Mouse (Mus musculus): ENCODE data around the gene Utp3. TPM values are rescaled to one million over a fixed set of nuclear protein-coding genes. Genes with fewer than 3 reads are reported as not detected.
"Not testable (repeated sequence)": the region's sequence is repeated elsewhere in the genome, so short reads cannot be mapped to it uniquely, and the experiment has no call there.

Gene Utp3
- polyA plus RNA-seq, 1 experiment, result 108 TPM

- Histone ChIP-seq H3K9me3 (replicated peaks; ENCODE audit: control insufficient read depth, insufficient read depth, low read length, poor library complexity, severe bottlenecking) (no peaks in the 10 kb centered on the region), H3K4me1 (ENCODE audit: control insufficient read depth, insufficient read depth, low read length) (no peaks in the 10 kb centered on the region), H3K36me3 (ENCODE audit: control insufficient read depth, insufficient read depth, low read length, poor library complexity, severe bottlenecking) (no peaks in the 10 kb centered on the region), H3K9ac (ENCODE audit: low read depth, poor library complexity, severe bottlenecking) (no peak overlapping the region), H3K4me3 (ENCODE audit: low read depth, low read length) (no peak overlapping the region), H3K27ac (ENCODE audit: insufficient read depth, low read length) (no peak overlapping the region), H3K27me3 (ENCODE audit: control insufficient read depth, insufficient read depth, low read length, poor library complexity, severe bottlenecking) (no peaks in the 10 kb centered on the region)
- TF ChIP-seq CTCF (IDR thresholded peaks at IDR 0.05; ENCODE audit: low read depth, low read length) (no peak), EP300 (IDR thresholded peaks at IDR 0.05; ENCODE audit: insufficient read depth, low read depth, low read length) (no peak), POLR2A (IDR thresholded peaks at IDR 0.05; ENCODE audit: insufficient read depth, low read length) (no peak)
Observed at GRCm38 (mm10) chr5:88534697-88535096, 19.6 kb upstream of the Utp3 start.

GRCm38 (mm10) chr5:88540845-88541244 is 13.4 kb upstream of the Utp3 start:
- no peaks in the 10 kb centered on the region for H3K4me1 ChIP-seq (ENCODE audit: control insufficient read depth, insufficient read depth, low read length)
- no peak overlapping the region for H3K9ac ChIP-seq (ENCODE audit: low read depth, poor library complexity, severe bottlenecking)
- H3K27ac ChIP-seq (ENCODE audit: insufficient read depth, low read length), result no peak overlapping the region
- H3K36me3 ChIP-seq (ENCODE audit: control insufficient read depth, insufficient read depth, low read length, poor library complexity, severe bottlenecking), result no peaks in the 10 kb centered on the region
- H3K27me3 ChIP-seq (ENCODE audit: control insufficient read depth, insufficient read depth, low read length, poor library complexity, severe bottlenecking), result no peaks in the 10 kb centered on the region
- TF ChIP-seq EP300 (IDR thresholded peaks at IDR 0.05; ENCODE audit: insufficient read depth, low read depth, low read length), result no peak
- TF ChIP-seq POLR2A (IDR thresholded peaks at IDR 0.05; ENCODE audit: insufficient read depth, low read length), result no peak
- TF ChIP-seq CTCF (IDR thresholded peaks at IDR 0.05; ENCODE audit: low read depth, low read length), result no peak
- H3K9me3 ChIP-seq (replicated peaks; ENCODE audit: control insufficient read depth, insufficient read depth, low read length, poor library complexity, severe bottlenecking), result no peaks in the 10 kb centered on the region
- no peak overlapping the region for H3K4me3 ChIP-seq (ENCODE audit: low read depth, low read length)

- no peaks in the 10 kb centered on the region for H3K9me3 ChIP-seq (replicated peaks; ENCODE audit: control insufficient read depth, insufficient read depth, low read length, poor library complexity, severe bottlenecking)
- H3K36me3 ChIP-seq (ENCODE audit: control insufficient read depth, insufficient read depth, low read length, poor library complexity, severe bottlenecking), result no peaks in the 10 kb centered on the region
- H3K4me1 ChIP-seq (ENCODE audit: control insufficient read depth, insufficient read depth, low read length), result no peaks in the 10 kb centered on the region
- H3K27me3 ChIP-seq (ENCODE audit: control insufficient read depth, insufficient read depth, low read length, poor library complexity, severe bottlenecking), result no peaks in the 10 kb centered on the region
- H3K4me3 ChIP-seq (ENCODE audit: low read depth, low read length), result no peak overlapping the region
- no peak overlapping the region for H3K27ac ChIP-seq (ENCODE audit: insufficient read depth, low read length)
- H3K9ac ChIP-seq (ENCODE audit: low read depth, poor library complexity, severe bottlenecking), result no peak overlapping the region
- TF ChIP-seq CTCF (IDR thresholded peaks at IDR 0.05; ENCODE audit: low read depth, low read length), result no peak
- TF ChIP-seq POLR2A (IDR thresholded peaks at IDR 0.05; ENCODE audit: insufficient read depth, low read length), result no peak
- no peak for TF ChIP-seq EP300 (IDR thresholded peaks at IDR 0.05; ENCODE audit: insufficient read depth, low read depth, low read length)
Observed at GRCm38 (mm10) chr5:88542651-88543282, 11.5 kb upstream of the Utp3 start.

GRCm38 (mm10) chr5:88544411-88544810 is 9.9 kb upstream of the Utp3 start:
- H3K4me1 ChIP-seq (ENCODE audit: control insufficient read depth, insufficient read depth, low read length); H3K9me3 ChIP-seq (replicated peaks; ENCODE audit: control insufficient read depth, insufficient read depth, low read length, poor library complexity, severe bottlenecking); H3K27ac ChIP-seq (ENCODE audit: insufficient read depth, low read length); H3K9ac ChIP-seq (ENCODE audit: low read depth, poor library complexity, severe bottlenecking); H3K4me3 ChIP-seq (ENCODE audit: low read depth, low read length); H3K36me3 ChIP-seq (ENCODE audit: control insufficient read depth, insufficient read depth, low read length, poor library complexity, severe bottlenecking); H3K27me3 ChIP-seq (ENCODE audit: control insufficient read depth, insufficient read depth, low read length, poor library complexity, severe bottlenecking): not testable (repeated sequence)

- H3K27me3 ChIP-seq (ENCODE audit: control insufficient read depth, insufficient read depth, low read length, poor library complexity, severe bottlenecking), result no peaks in the 10 kb centered on the region
- H3K9ac ChIP-seq (ENCODE audit: low read depth, poor library complexity, severe bottlenecking), result peak overlapping the region; percentile 72
- no peaks in the 10 kb centered on the region for H3K9me3 ChIP-seq (replicated peaks; ENCODE audit: control insufficient read depth, insufficient read depth, low read length, poor library complexity, severe bottlenecking)
- peak overlapping the region; percentile 63; the same call in 1 of the 2 replicates for H3K27ac ChIP-seq (ENCODE audit: insufficient read depth, low read length)
- TF ChIP-seq POLR2A (IDR thresholded peaks at IDR 0.05; ENCODE audit: insufficient read depth, low read length) (no peak), CTCF (IDR thresholded peaks at IDR 0.05; ENCODE audit: low read depth, low read length) (no peak), EP300 (IDR thresholded peaks at IDR 0.05; ENCODE audit: insufficient read depth, low read depth, low read length) (no peak)
- peak overlapping the region; percentile 61 for H3K4me3 ChIP-seq (ENCODE audit: low read depth, low read length)
- no peaks in the 10 kb centered on the region for H3K4me1 ChIP-seq (ENCODE audit: control insufficient read depth, insufficient read depth, low read length)
- H3K36me3 ChIP-seq (ENCODE audit: control insufficient read depth, insufficient read depth, low read length, poor library complexity, severe bottlenecking), result no peaks in the 10 kb centered on the region
Observed at GRCm38 (mm10) chr5:88545536-88545935, 8.7 kb upstream of the Utp3 start.

GRCm38 (mm10) chr5:88553271-88554085 is 784 bp upstream of the Utp3 start:
- Histone ChIP-seq H3K9ac (ENCODE audit: low read depth, poor library complexity, severe bottlenecking) (peak overlapping the region; percentile 91), H3K27ac (ENCODE audit: insufficient read depth, low read length) (peak overlapping the region; percentile 35; the same call in 1 of the 2 replicates), H3K9me3 (replicated peaks; ENCODE audit: control insufficient read depth, insufficient read depth, low read length, poor library complexity, severe bottlenecking) (no peaks in the 10 kb centered on the region), H3K4me3 (ENCODE audit: low read depth, low read length) (peak overlapping the region; percentile 89), H3K27me3 (ENCODE audit: control insufficient read depth, insufficient read depth, low read length, poor library complexity, severe bottlenecking) (no peaks in the 10 kb centered on the region), H3K4me1 (ENCODE audit: control insufficient read depth, insufficient read depth, low read length) (no peaks in the 10 kb centered on the region), H3K36me3 (ENCODE audit: control insufficient read depth, insufficient read depth, low read length, poor library complexity, severe bottlenecking) (peaks cover 9% of the 10 kb centered on the region)
- TF ChIP-seq POLR2A (IDR thresholded peaks at IDR 0.05; ENCODE audit: insufficient read depth, low read length) (no peak), EP300 (IDR thresholded peaks at IDR 0.05; ENCODE audit: insufficient read depth, low read depth, low read length) (no peak), CTCF (IDR thresholded peaks at IDR 0.05; ENCODE audit: low read depth, low read length) (no peak)

All from ES-Bruce4 (cell line).